Mouse (Mus musculus) midbrain, embryonic 11.5 days (tissue): ENCODE measurements around the gene Zfp141. TPM values are rescaled to one million over a fixed set of nuclear protein-coding genes. Genes with fewer than 3 reads are reported as not detected.

Experiments
- ATAC-seq: fragments of 200-750 bp; cut with Nextera tagmentation; 2 replicates; pipeline ENCODE4 v1.8.0; 2017; ENCODE audit warnings: moderate TSS enrichment, moderate library complexity; ENCODE audit not compliant: low FRiP score
- DNase-seq: peaks from one replicate; pipeline ENCODE4 v3.0.0; 2015; ENCODE audit warnings: low spot score; ENCODE audit errors: missing footprints
- H3K27ac ChIP-seq: fragments of 300-500 bp; sonication (generic); 2 replicates; pipeline ENCODE4 v1.5.1; 2014; ENCODE audit warnings: low read depth, low read length
- H3K27me3 ChIP-seq: fragments of 300-500 bp; sonication (generic); 2 replicates; pipeline ENCODE4 v1.6.1; 2014; ENCODE audit warnings: mild to moderate bottlenecking, low read length, moderate library complexity, mixed read lengths; ENCODE audit not compliant: control insufficient read depth, insufficient read depth
- H3K36me3 ChIP-seq: fragments of 300-500 bp; sonication (generic); 2 replicates; pipeline ENCODE4 v1.6.1; 2014; ENCODE audit warnings: mild to moderate bottlenecking, low read length, moderate library complexity, mixed read lengths; ENCODE audit not compliant: control insufficient read depth, insufficient read depth
- H3K4me1 ChIP-seq: fragments of 300-500 bp; sonication (generic); 2 replicates; pipeline ENCODE4 v1.6.1; 2014; ENCODE audit warnings: low read length; ENCODE audit not compliant: control insufficient read depth, insufficient read depth
- H3K4me2 ChIP-seq: fragments of 300-500 bp; sonication (generic); 2 replicates; pipeline ENCODE4 v1.6.1; 2014; ENCODE audit warnings: mild to moderate bottlenecking, moderate library complexity
- H3K4me3 ChIP-seq: fragments of 300-500 bp; sonication (generic); 2 replicates; pipeline ENCODE4 v1.5.1; 2014; ENCODE audit warnings: low read depth, low read length
- H3K9ac ChIP-seq: fragments of 300-500 bp; sonication (generic); 2 replicates; pipeline ENCODE4 v1.6.1; 2014; ENCODE audit warnings: low read length
- H3K9me3 ChIP-seq: fragments of 300-500 bp; sonication (generic); 2 replicates; pipeline ENCODE4 v1.6.1; 2016; ENCODE audit warnings: low read length; ENCODE audit not compliant: control insufficient read depth
- WGBS: fragments of 180-500 bp; shearing (Covaris S2); extraction: QIAGEN DNeasy Blood & Tissue Kit; methylation state at CpG from one replicate; pipeline ENCODE4 v1.1.7; 2014; 5-methylcytosine and 5-hydroxymethylcytosine counted together
- polyA plus RNA-seq: library from polyadenylated mRNA; unstranded; fragments of >200 nt; fragmentation: Nextera tagmentation; extraction: Ambion mirVana; gene quantifications from 2 replicates; pipeline ENCODE4 v1.2.1, GENCODE M21; 2014

Gene Zfp141
- polyA plus RNA-seq, 1 experiment from 2014 or later = 12.8 TPM

DNA sequence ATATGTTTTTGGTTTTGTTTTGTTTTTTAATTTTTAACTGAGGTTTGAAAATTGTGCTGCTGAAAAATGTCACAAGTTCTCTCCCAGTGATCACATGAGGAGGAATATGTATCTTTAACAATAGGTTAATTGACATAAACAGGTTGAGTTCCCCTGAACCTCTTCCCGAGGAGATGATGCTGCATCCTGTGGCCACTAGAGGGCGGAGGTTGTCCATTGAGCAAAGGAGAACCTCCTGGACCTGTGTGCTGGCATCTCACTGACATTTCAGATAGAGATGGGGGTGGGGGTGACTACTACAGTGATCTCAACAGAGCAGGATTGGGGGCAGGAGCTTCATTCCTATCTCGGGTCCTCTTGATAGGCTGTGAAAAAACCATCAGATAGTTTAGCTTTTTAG lies 54.9 kb downstream of the Zfp141 start:
- Histone ChIP-seq H3K4me2 (no peak overlapping the region), H3K27me3 (no peaks in the 10 kb centered on the region), H3K9me3 (peaks cover 27% of the 10 kb centered on the region; the same call in 1 of the 2 replicates), H3K4me3 (no peak overlapping the region), H3K36me3 (no peaks in the 10 kb centered on the region), H3K27ac (no peak overlapping the region), H3K4me1 (no peaks in the 10 kb centered on the region), H3K9ac (no peak overlapping the region)
- no peak for DNase-seq
- ATAC-seq = no peak
- WGBS = 32% methylated on average over 3 of the region's 3 CpGs

DNA sequence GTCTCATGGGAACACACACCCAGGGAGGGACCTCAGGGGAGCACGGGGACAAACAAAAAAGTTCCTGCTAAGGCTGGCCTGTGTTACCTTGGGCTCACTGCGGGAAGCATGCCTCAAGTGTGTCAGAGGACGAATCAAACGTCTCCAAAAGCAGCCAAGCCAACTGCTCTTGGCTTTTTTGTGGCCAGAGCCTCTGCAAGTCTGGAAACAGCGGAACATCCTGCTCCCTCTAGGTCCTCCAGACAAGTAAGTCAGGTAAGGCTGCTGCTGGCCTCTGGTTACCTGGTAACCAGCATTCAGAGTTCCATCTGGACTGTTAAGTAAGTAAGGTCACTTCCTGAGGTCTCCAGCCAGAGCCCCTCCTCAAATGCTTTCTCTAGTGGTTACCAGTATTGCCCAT lies 57.7 kb downstream of the Zfp141 start, which contains the start of gene 4933421I07Rik:
4933421I07Rik (minus strand) TSS at position 271 of the 400 bp plus-strand sequence.
- peaks cover 34% of the 10 kb centered on the region; the same call in 1 of the 2 replicates for H3K9me3 ChIP-seq
- H3K36me3 ChIP-seq = no peaks in the 10 kb centered on the region
- no peak within 1 kb of the TSS for H3K27ac ChIP-seq
- no peaks in the 10 kb centered on the region for H3K27me3 ChIP-seq
- DNase-seq (no peak), ATAC-seq (no peak)
- no peak within 1 kb of the TSS for H3K4me3 ChIP-seq
- H3K4me1 ChIP-seq = no peaks in the 10 kb centered on the region
- H3K9ac ChIP-seq = no peak within 1 kb of the TSS
- H3K4me2 ChIP-seq = no peak within 1 kb of the TSS
- 75% methylated on average over 5 of the region's 5 CpGs for WGBS

DNA sequence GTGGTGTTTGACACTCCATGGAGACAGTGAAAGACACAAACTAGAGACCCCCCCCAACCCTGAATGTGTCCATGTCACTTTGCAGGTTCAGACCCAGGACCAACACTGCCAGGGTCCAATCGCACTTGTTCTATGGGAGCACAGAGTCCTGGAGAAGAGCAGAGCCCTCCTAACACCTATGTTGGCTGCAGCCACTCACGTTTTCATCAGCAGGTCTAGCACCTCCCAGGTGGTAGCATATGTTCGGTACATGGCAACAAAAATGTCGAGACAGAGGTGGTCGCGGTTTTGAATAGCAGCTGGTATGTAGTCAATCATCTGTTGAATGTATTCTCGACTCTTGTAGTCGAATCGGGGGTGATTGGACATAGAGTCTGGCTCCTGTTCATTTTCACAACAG lies 58.2 kb downstream of the Zfp141 start:
- H3K27me3 ChIP-seq = no peaks in the 10 kb centered on the region
- no peaks in the 10 kb centered on the region for H3K4me1 ChIP-seq
- peaks cover 34% of the 10 kb centered on the region; the same call in 1 of the 2 replicates for H3K9me3 ChIP-seq
- WGBS = 90% methylated on average over 9 of the region's 9 CpGs
- ATAC-seq (no peak), DNase-seq (no peak)
- no peak overlapping the region for H3K4me2 ChIP-seq
- no peak overlapping the region for H3K4me3 ChIP-seq
- no peak overlapping the region for H3K27ac ChIP-seq
- H3K9ac ChIP-seq = no peak overlapping the region
- H3K36me3 ChIP-seq = no peaks in the 10 kb centered on the region

Other genes with a start within 250 kb of the Zfp141 start
- not detected in 2 replicates for gene Vmn2r61, start 245.7 kb downstream of the Zfp141 start, polyA plus RNA-seq
- not detected in 2 replicates for gene 4933421I07Rik, start 57.6 kb downstream of the Zfp141 start, polyA plus RNA-seq
- gene Gm21028, start 72.8 kb upstream of the Zfp141 start, polyA plus RNA-seq = not detected in 2 replicates
- 0.83 and 1.2 TPM in 2 replicates for gene Zfp977, start 86.8 kb upstream of the Zfp141 start, polyA plus RNA-seq
- 0.97 and 0.98 TPM in 2 replicates for gene Zfp976, start 136.8 kb upstream of the Zfp141 start, polyA plus RNA-seq
- 8.3 and 8.6 TPM in 2 replicates for gene Zfp975, start 187.0 kb upstream of the Zfp141 start, polyA plus RNA-seq
- not detected in 2 replicates for gene Gm17067, start 221.3 kb upstream of the Zfp141 start, polyA plus RNA-seq